Mouse (Mus musculus) olfactory bulb, adult 2 months (tissue): ENCODE results near the gene Purb.

ENCODE experiments used
- CTCF ChIP-seq: fragments of 200-500 bp; IDR thresholded peaks from 2 replicates; pipeline ENCODE4 v1.5.1; 2012; ENCODE audit warnings: low read depth, mild to moderate bottlenecking, low read length, moderate library complexity; ENCODE audit not compliant: insufficient read depth
- POLR2A ChIP-seq: fragments of 200-500 bp; IDR thresholded peaks from 2 replicates; pipeline ENCODE4 v1.6.1; 2012; ENCODE audit warnings: mild to moderate bottlenecking, low read depth, low read length, moderate library complexity; ENCODE audit not compliant: insufficient read depth

DNA sequence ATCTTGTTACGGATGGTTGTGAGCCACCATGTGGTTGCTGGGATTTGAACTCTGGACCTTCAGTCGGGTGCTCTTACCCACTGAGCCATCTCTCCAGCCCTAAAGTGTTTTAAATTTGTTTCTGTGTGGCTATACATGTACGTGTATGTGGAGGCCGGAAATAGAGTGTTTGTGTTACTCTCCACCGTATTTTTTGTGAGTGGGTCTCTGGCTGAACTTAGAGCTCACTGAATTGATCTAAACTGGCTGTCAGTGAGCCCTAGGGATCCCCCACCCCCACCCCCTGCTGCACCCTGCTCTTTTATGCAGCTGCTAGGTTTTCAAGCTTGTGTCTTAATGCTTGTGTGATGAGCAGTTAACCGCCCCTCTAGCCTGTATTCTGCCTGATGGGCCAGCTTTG is 1.2 kb upstream of the Purb start:
- TF ChIP-seq POLR2A (no peak), CTCF (no peak)
